Mouse (Mus musculus): ENCODE measurements around the gene Trmt1l.
A peak's percentile ranks its signal among the peaks of the same experiment; 100 is the strongest.

Trmt1l gene

DNA sequence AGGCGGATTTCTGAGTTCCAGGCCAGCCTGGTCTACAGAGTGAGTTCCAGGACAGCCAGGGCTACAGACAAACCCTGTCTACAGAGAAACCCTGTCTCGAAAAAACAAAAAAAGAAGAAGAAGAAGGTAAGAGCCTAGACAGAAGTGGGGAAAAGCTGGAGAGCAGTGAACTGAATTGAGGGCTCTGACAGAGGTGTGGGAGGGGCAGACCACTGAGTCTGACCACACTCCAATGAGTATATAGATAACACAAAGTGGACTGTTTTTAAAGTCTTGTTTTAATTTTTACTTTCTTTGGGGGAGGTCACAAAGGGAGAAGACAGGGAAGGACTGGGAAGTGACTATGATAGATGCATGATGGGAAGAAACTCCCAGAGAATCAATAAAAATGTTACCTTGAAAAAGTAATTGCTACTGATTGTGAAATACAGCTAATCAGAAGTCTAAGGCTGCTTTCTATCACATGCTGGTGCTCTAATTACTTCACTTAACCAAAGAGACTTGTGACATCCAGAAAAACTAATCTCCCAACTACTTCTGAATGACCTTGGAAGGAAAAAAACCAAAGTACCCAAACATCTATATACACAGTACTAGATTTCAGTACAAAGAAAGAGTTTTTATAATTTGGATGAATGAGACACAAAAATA is 67.4 kb downstream of the Trmt1l start:
- DNase-seq, result no peak

DNA sequence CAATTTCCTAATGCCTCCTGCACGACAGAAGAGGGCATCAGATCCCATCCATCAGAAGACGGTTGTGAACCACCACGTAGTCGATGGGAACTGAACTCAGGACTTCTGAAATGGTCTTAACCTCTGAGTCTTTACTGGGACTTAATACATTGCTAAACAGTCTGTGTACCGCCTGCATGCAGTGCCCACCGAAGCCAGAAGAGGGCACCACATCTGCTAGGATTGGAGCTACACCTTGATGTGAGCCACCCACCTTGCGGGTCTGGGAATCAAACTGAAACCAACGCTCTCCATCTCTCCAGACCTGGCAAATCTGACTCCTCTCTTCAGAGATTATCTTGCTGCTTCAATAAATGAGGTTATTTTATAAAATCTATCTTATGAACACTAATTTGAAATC is 68.7 kb downstream of the Trmt1l start:
- peak; percentile 53 for DNase-seq

DNA sequence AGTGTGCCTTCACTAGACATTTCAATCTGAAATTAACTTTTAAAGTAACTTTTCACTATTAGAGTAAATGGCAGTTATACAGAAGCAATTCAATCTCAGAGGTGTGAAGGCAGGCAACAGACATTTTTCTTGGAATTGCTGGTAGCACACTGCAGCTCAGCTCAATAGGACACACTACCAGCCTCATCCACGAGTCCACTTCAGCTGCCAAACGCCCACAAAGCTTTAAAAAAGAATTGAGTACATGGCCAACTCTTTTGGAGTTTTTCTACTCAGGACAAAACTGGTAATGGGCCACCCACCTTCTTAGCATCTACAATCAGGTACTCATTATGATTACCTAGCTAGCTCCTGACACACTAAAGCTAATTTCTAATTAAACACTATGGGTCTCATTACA is 69.6 kb downstream of the Trmt1l start:
- no peak for DNase-seq

DNA sequence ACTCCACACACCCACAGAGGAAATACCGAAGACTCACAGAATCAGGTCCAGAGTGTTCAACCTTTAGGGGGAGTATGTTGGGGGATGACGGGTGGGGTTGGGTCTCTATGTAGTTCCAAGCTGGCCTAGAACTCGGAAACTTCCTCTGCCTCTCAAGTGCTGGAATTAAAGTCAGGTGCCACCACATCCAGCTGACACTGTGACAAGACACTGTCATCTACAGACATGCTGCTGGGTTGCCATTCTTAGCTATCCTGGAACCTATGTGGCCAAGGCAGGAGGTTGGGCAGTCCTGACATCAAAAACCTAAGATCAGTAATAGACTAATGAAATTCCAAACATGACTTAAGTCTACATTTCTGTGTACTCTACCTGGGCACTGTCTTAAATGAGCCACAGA is 70.0 kb downstream of the Trmt1l start:
- no peak for DNase-seq

GRCm38 (mm10) chr1:151499815-151500501 is 71.6 kb downstream of the Trmt1l start:
- peak; percentile 54 for DNase-seq

- DNase-seq, result peak; percentile 92
Observed at GRCm38 (mm10) chr1:151500531-151501361, 72.4 kb downstream of the Trmt1l start, which contains the start of gene Rnf2. Gene Rnf2, minus strand, starts transcription at chr1:151500955.
